Mouse (Mus musculus) embryonic facial prominence, embryonic 11.5 days (tissue): ENCODE data around the gene Plekhb1. TPM values are rescaled to one million over a fixed set of nuclear protein-coding genes. Genes with fewer than 3 reads are reported as not detected.

Source experiments
- polyA plus RNA-seq: library from polyadenylated mRNA; unstranded; fragments of >200 nt; fragmentation: Nextera tagmentation; extraction: Ambion mirVana; gene quantifications from 2 replicates; pipeline ENCODE4 v1.2.1, GENCODE M21; 2014

The Plekhb1 gene
- polyA plus RNA-seq, 1 experiment from 2014 or later, result 4.1 TPM

Other genes with a start within 250 kb of the Plekhb1 start
- not detected in 2 replicates for gene Ucp3, start 189.4 kb downstream of the Plekhb1 start, polyA plus RNA-seq
- 98.4 and 108 TPM in 2 replicates for gene Ucp2, start 169.1 kb downstream of the Plekhb1 start, polyA plus RNA-seq
- gene Dnajb13, start 147.5 kb downstream of the Plekhb1 start, polyA plus RNA-seq, result 0.07 and 0.60 TPM in 2 replicates
- gene Coa4, start 125.3 kb downstream of the Plekhb1 start, polyA plus RNA-seq, result 15.5 and 19.5 TPM in 2 replicates
- gene Rab6a, start 55.0 kb downstream of the Plekhb1 start, polyA plus RNA-seq, result 156 and 171 TPM in 2 replicates
- 66.7 and 67.1 TPM in 2 replicates for gene Mrpl48, start 54.1 kb downstream of the Plekhb1 start, polyA plus RNA-seq
- 30.7 and 32.6 TPM in 2 replicates for gene Fam168a, start 44.2 kb upstream of the Plekhb1 start, polyA plus RNA-seq
- gene Relt, start 201.0 kb upstream of the Plekhb1 start, polyA plus RNA-seq, result 1.8 and 2.3 TPM in 2 replicates